Mouse (Mus musculus) limb, embryonic 13.5 days (tissue): Measurements from ENCODE around the gene Cdyl2. TPM values are rescaled to one million over a fixed set of nuclear protein-coding genes. Genes with fewer than 3 reads are reported as not detected.

Experiments
- polyA plus RNA-seq: library from polyadenylated mRNA; unstranded; fragments of >200 nt; fragmentation: Nextera tagmentation; extraction: Ambion mirVana; gene quantifications from 2 replicates; pipeline ENCODE4 v1.2.1, GENCODE M21; 2015

Gene Cdyl2
- polyA plus RNA-seq, 1 experiment from 2014 or later, result 9.5 TPM

Other genes starting within 250 kb of the Cdyl2 start
- gene Dynlrb2, start 228.0 kb downstream of the Cdyl2 start, polyA plus RNA-seq, result not detected in 2 replicates
- 74.5 and 75.4 TPM in 2 replicates for gene Cmc2, start 188.5 kb upstream of the Cdyl2 start, polyA plus RNA-seq
- 40.2 and 41.5 TPM in 2 replicates for gene Cenpn, start 188.7 kb upstream of the Cdyl2 start, polyA plus RNA-seq
- gene Atmin, start 210.4 kb upstream of the Cdyl2 start, polyA plus RNA-seq, result 9.4 and 9.5 TPM in 2 replicates
- gene 1700030J22Rik, start 246.0 kb upstream of the Cdyl2 start, polyA plus RNA-seq, result 2.0 and 2.6 TPM in 2 replicates